Mouse (Mus musculus) natural killer cell, adult 2 months (primary cell): ENCODE data around the gene 5730596B20Rik.

Experiments
- DNase-seq, 2 experiments: peaks; one replicate each; pipeline ENCODE4 v3.0.0; 2022; ENCODE audit warnings: low spot score in 2 of 2

Gene 5730596B20Rik

DNA sequence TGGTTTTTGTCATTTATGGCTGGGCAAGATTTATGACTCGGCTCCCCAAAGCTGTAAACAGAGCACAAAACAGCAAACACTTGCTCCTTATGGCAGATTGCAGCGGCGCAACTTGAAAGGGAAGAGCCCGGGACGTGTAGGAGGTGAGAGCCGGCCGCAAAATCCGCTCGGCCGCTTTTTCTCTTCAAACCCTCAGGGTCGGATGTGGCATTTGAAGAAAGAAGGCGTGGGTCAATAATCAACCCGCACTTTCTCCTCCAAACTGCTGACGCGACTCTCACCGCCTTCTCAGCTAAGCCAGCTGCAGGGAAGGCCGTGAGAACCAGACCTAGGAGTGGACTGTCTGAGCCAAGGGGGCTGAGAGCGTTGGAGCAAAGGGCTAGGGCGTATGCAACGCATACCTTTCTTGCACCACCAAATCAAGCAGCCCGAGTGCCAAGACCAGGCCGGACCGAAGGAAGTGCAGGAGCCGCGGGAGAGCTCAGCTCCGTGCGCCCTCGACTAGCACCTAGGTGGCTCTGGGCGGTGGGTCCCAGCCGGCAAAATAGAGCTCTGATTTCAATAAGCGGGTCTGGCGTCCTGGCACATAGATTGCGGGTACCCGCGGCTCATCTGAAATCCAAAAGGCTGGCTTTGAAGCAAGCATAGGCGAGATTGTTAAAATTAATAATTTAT, at the start of gene 5730596B20Rik:
TSS of gene 5730596B20Rik (plus strand) at position 438 of the 675 bp plus-strand sequence.
- DNase-seq: no peak

DNA sequence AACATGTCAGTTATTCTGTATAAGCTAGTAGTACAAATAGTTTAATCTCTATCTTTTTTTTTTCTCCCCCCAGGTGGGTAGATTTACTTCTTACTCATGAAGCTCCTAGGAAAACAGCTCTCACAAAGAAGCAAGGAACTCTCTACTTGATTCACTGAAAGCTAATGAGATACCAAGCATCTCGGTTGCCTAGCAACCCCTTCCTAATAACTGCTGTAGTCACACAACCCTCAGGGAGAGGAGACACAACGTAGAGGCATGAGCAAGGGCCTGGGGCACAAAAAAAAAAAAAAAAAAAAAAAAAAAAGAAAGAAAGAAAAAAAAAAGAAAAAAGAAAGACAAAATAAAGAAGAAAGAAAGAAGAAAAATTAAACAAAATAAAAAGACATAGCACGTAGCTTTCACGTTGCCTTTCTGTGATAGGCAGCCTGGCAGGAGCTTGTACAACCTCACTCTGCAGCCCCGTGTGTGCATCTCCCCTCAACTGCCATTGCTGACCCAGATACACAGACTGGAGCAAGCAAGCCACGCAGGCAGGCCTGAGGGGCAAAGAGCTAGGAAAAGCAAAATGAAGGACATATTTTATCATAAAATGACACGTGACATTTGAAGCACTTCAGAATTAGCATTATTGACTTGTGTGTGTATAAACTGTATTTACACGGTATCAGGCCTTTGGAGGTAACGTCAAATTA, 39.3 kb upstream of the 5730596B20Rik start:
- no peak for DNase-seq

DNA sequence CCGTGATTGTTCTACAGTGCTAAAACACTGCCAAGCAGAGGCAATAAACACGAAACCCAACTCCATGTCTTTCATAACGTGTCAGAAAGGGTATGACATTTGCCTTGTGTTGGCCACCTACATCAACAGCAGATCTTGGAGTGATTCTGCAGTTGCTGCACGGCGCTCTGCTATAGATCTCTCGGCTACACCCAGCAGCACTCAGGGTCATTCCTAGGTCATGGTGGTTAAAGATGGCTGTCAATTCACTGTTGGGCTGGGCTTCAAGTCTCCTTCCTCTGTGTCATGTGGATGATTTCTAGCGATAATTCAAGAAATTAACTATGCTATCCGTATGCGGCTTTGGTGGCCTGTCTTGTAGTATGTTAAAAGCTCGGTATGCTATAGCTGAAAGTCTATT, 38.7 kb upstream of the 5730596B20Rik start:
- DNase-seq: no peak

DNA sequence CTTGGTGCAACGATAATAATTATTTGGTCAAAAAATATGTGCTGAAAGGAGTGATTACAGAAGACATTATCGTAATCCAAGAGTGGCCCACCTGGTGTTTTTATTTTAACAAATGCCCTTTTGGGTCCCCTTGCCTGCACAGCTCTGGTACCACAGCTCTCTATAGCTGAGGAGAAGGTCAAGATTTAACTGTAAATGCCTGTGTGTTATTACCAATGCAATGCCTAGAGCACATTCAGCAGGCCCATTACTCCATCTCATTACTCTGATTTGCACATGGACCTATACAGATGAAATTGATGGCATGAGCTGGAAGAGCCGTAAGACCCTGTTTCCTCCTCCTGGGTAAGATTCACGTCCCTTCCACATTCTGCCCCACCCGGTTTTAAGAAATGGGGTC, 38.2 kb upstream of the 5730596B20Rik start:
- no peak for DNase-seq

DNA sequence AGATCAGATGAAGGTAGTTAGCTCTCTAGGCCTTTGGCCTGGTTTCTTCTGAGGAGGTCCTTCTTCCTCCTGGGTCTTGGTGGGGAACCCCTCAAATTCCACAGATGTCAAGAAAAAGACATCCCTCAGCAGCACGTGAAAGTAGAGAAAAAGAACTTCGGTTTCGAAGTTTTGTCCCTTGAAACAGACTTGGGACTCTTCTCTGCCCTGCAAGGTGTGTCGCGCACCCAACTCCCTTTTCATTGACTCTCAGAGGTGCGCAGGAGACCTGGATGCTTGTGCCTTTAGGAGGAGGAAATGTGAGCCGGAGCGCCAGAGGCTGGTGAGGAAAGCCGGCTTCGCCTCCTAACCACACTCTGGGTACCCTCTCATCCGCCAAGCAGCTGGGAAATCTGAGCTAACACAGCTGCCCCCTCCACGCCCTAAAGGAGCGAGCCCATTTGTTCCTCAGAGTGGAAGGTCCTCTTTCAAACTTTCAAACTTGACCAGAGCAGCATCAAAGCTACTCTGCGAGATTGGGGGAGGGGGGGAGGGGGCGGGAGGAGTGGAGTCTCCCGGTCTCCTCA, 26.8 kb upstream of the 5730596B20Rik start:
- DNase-seq: no peak

DNA sequence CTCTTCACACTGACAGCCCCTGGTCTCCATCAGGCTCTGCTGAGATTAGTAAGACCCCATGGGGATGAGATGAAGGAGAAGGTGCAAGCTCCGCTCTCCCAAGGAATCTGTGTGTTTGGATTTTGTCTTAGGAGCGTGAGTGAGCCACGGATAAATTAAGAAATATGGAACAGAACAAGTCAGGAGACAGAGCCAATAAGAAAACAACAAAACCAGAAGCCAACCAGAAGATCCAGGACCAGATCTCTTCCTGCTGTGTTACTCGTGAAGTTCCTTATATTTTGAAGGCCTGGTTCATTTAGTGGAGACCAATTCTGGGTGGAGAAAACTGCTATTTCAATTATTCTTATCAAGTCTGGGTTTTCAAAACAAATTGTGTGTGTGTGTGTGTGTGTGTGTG, 25.7 kb upstream of the 5730596B20Rik start:
- no peak for DNase-seq

DNA sequence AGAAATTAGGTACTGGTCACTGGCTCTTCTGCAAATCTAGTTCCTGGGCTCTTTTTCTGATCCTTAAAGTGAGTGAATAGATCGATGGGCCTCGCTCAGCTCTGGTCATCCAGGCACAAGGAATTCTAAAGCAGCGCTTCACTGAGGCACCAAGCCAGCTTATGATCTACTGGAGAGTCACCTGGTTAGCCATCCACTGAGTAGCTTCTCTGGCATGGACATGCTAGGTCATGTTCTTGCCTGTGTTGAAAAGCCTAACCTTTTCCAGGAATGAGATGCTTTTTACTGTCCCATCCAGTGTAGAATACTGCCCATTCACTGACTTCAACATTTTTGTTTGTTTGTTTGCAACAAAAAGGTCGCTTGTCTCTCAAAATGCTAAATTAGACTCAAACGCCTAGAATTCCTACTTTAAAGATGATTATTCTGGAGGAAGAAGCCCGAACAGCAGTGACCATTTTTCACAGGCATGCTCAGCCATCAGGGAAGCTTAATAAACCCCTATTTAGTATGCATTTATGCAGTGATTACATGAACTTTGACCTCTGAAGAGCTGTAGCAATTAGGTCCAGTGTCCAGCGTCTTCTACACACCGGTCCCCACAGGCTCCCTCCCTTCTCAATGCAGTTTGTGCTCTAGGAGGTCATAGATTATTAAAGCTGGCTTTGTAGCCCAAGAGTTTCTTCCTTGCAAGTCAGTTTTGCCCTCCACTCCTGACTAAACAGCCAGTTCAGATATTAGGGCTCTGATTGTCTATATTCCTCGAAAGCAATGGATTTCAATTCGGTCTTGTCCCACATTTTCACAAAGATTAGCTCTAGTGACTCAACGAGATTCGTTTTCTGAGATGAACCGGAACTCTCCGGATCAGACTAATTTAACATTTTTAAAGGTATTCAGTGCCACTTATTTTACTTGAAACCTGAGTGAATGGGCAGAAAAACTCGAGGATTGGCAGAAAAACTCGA, 24.8 kb upstream of the 5730596B20Rik start:
- DNase-seq: no peak

DNA sequence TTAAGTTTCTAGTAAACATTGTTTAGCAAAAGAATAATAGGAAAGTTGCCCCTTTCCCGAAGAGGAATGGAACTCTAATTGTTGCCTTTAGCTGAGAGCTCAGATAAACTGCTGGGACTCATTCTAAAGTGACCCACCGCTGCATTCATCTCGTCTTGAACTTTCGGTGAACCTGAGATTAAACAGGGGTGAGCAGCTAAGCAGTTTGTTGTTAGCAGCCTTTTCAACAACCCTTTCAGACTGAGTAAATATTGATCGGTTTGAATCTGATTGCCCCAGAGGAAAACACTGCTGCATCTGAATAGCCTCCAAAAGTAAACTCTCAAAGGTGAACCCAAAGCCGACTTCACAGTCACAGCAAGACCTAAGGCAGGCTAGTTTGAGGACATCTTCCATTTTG, 24.0 kb upstream of the 5730596B20Rik start:
- DNase-seq: no peak

DNA sequence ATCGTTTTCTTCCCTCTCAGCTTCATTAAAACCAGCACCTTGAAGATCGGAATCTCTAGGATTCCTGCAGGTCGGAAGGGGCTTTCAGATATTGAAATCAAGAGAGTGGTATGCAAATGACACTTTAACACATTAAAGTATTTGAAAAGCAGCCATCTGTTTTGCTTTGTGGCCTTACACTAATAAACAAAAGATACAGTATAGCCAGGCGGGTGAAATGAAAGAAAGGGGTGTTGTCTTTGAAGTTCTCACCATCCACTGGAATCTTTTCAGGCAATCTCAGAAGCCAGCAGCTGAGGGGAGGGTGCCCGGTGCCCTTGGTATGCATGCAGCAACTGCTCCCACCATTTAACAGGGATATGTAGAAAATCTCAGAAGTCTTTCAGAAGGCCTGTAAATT, 23.3 kb upstream of the 5730596B20Rik start:
- DNase-seq: no peak

DNA sequence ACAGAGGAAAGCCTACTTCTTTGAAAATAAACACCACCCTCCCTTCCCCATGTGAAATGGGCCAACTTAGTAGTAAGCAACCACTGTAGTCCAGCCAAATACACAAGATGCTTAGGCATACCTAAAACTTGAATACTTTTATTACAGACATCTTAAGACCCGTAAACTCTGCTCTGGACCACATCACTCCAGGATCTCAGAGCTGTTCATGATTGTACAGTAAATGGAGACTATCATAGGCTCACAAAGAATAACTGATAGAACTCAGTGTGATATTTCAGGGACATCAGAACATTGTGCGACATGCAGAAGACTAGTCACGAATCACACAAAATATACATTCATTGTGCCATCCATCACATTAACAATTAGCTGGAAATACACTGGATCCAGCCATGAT, 21.8 kb upstream of the 5730596B20Rik start:
- DNase-seq: no peak

DNA sequence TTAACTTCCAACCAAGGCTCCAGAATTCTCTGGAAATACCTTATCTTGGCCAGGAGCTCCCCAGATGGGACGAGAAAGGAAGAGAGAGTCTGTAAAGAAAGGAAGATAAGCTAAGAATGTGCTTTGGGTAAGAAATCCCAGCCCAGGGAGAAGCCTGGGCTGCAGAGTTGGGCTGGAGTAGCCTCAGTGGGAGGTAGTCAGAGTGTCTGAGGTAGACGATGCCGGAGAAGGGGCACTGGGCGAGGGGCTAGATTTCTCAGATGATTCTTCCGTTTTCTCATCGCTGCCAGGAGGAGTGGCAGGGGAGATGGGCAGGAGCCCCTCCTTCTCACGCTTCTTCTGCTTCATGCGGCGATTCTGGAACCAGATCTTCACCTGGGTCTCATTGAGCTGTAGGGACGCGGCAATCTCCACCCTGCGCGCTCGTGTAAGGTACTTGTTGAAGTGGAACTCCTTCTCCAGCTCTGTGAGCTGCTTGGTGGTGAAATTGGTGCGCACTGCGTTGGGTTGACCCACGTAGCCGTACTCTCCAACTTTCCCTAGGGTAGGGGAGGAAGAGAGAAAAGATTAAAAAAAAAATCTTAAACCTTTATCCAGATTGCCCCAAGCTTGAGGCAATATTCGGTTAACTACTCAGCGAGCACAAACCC, 20.6 kb upstream of the 5730596B20Rik start:
- no peak for DNase-seq

DNA sequence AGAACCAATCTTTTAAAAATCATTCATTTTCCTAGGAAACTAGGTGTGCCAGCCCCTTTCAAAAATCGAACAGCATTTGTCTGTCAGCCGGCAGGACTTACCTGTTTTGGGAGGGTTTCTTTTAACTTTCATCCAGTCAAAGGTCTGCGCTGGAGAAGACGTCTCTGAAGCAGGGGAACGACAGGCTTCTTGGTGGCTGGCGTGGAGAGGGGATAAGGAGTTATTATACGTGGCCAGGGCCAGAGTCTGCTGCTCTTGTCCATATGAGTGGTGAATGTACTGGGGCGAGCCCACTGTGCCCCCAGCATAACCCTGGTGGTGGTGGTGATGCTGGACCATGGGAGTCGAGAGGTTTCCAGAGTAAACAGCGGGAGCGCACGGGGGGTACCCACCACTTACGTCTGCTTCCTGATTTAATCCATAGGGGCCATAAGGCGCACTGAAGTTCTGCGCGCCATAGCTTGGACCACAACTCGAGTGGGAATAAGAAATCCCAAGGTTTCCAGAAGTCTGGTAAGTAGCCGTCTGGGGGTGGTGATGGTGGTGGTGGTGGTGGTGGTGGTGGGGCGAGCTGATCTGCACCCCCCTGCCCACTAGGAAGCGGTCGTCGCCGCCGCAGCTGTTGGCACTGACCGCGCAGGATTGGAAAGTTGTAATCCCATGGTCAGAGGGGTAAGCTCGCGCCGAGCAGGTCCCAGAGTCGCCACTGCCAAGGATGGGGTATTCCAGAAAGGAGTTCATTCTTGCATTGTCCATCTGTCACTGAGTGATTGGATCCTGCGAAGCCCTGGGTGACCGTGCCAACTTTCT, 19.6 kb upstream of the 5730596B20Rik start:
- no peak for DNase-seq

DNA sequence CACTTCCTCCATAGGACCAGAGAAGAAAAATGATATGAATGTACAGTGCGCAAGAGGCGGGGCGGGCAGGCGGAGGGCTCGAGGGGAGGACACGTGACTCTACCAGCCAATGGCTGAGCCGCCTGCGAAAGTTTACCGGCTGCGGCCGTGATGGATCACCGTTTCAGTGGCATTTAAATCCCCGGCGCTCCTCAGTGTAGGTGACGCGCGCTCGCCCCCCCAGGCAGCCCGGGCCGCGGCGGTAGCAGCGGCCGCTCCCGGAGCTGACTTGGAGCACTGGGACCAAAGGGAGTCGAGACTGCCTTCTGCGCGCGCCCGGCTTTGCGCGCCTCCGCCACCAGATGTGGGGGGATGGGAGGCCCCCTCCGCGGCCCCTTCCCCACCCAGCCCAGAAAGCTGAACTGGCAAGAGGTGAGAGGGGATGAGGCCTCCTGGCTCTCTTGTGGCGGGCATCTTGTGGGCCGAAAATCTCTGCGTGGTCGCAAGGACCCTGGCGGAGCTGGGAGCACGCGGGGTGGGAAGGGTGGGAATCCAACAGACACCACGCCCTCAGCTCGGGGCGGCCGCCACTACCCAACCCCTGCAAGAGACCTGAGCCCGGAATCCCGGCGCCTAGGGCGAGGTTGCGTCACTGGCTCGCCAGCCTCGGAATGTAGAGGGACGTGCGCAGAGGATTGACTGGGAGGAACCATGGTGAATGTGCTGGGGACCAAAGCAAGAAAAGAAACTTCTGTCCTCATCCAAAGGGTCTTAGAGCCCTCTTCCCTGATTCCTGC, 18.8 kb upstream of the 5730596B20Rik start, which contains the start of gene Hoxa1:
TSS of gene Hoxa1 (minus strand) at position 42 of the 776 bp plus-strand sequence.
- peak; percentile 35 to 58 for DNase-seq

DNA sequence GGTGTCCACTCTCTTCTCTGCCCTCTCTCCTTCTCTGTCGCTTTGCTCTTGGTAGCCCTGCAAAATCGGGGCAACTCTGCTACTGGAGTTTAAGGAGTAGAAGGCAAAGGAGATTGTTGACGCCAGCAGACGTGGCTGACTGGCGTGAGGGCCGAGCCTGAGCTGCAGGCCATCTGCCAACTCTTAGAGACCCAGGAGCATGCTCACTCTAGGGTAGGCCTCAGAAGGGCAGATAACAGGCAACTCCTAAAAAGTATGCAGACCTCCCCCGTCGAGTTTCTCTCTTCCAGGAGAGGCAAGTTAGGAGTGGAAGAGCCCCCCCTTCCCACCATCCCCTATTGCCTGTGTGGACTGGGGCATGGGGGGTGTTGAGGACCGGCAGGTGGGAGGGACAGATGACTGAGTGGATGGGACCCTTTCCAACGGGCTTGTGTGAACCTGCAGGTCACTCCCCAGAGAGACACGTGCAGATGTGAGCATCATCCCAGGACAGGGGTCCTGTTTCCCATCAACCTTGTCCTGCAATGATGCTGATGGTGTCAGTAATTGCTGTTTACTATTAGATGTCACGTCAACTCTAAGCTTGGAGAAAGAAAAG, 18.0 kb upstream of the 5730596B20Rik start:
- DNase-seq: no peak

DNA sequence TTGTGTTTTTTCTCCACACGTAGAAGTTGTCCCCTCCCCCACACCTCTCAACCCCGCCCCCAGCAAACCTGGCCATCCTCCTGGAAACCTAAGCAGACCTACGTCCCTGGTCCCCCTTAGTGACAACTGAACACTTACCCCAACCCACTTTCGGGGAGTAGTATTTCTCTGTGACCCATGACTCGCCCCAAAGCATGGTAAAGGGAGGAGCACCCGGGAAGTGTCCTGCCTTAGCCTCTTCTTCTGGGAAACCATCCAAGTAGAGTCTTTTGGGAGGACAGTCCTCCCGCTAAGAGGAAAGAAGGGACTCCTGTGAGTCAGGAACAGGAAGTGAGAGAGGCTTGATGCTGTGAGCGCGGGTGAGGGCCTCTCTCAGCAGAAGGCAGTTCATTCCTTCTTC, 17.3 kb upstream of the 5730596B20Rik start:
- DNase-seq: no peak

DNA sequence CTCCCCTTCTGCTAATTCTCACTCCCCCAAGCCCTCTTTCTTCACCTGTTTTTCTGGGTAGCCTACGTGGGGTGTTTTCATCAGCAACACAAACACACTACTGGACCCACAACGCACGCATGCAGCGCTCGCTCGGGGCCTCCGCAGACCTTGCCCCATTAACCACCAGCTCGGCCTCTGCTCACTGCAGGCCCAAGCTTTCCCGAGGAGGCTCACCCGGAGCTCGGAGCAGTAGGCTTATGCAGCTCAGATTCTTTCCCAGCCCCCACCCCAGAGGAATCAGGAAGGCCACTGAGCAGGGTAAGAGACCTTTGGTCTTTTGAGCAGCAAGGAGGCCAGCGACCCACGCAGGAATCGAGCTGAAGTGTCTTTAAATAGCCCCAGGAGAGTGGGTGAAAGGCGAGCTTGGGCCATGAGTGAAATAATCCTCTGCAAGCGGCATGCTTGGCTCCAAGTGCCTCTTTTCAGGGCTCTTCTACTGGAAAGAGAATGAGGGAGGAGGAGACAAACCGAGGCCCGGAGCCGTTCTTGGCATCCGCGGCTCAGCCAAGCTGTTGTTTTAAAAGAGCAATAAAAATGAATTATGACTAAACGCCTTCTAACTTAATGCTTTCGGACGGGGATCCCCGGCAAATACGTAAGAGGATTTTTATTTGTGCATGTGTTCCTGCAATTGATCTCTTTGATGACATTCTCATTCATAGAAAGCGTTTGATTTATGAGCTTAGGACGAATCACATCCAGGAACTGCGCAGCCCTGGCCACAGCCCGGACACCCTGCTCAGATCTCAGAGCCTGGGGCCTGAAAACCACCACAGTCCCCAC, 16.6 kb upstream of the 5730596B20Rik start:
- no peak for DNase-seq

DNA sequence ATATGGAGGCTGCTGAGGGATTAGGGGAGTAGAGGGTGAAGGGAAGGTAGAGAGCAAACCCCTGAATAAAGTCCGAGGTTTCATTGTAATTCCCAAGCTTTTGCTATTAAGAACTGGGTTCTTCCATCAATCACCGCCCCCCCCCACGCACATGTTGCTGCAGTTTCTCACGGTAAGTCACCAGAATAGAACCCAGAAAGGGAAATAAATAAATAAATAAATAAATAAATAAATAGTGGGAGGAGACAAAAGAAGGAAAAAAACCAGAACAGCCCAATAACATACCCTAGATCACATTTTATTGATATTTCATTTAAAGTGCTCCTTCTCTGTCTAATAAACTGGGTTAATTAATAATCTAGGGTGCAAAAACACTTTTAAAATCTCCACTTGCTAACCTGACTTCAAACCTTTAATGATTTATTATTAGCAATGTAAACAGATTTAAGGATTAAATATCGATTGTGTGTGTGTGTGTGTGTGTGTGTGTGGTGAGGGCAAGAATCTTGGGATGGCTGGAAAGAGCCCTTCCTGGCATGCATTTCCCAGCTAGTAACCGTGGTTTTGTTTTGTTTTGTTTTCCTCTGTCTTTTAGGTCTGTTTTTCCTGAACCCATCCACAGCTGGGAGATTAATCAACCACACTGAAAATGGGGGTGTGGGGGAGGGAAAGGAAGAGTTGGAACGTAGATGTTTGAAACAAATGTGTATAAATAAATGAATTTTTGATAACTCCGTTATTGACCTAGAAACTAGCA, 15.8 kb upstream of the 5730596B20Rik start:
- DNase-seq: no peak

DNA sequence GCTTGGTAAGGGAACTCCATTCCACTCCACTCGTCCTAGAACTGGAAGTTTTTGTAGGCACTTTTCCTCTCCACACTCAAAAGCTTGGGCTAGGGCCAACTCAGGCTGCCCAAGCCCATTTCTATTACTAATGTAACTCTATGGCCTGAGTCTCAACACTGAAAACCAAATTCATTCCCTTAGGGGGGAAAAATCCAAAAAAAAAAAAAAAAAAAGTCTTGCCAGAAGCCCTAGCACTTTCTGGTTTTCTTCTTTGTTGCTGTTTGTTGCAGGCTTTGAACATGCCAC, 15.3 kb upstream of the 5730596B20Rik start:
- DNase-seq: no peak
